Mouse (Mus musculus): ENCODE measurements around the gene Wipi1. TPM values are rescaled to one million over a fixed set of nuclear protein-coding genes. Genes with fewer than 3 reads are reported as not detected.
A peak's percentile ranks its signal among the peaks of the same experiment; 100 is the strongest.
"Not testable (repeated sequence)": the region's sequence is repeated elsewhere in the genome, so short reads cannot be mapped to it uniquely, and the experiment has no call there.

Gene Wipi1
- under 1 TPM; 0.16 to 0.34 (median 0.16) TPM for polyA plus RNA-seq (2017; shearing (Covaris generic))

DNA sequence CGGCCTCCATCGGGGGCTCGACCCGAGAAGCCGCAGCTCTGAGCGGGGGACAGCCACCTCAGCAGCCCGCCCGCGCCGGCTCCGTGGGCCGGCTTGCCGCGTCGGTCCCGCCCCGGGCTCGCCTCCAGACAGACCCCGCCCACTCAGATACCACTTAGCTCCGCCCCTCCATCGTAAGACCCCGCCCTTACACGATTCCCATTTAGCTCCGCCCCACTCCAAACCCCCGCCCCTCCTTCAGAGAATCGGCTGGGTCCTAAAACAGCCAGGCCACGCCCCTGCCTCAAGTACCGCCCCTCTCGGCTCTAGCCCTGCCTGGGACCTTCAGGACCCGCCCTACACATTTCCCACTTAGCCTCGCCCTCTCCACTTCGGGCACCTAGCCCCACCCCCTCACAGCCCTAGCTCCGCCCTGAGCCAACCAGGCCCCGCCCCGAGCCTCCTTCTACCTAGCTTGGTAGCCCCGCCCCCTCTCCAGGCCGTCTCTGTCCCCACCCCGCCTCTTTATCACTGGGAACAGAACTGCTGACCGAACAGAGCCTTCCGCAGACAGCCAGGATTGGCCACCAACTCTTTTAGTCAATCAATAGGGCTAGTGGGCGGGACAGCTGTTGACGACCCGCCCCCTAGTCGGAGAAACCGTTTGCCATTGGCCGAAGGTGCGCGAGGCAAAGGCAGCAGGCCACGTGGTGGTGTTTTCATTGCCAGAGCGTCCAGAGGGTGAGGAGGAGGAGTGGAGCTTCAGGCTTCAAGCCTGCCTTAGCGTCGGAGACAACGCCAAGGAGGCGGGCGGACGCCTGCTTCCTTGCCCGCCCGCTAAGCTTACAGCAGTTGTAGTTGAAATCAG lies at the start of gene Wipi1:
Gene Wipi1, minus strand, starts transcription at position 665 of the 847 bp plus-strand sequence.
- peak; percentile 87 for ATAC-seq

DNA sequence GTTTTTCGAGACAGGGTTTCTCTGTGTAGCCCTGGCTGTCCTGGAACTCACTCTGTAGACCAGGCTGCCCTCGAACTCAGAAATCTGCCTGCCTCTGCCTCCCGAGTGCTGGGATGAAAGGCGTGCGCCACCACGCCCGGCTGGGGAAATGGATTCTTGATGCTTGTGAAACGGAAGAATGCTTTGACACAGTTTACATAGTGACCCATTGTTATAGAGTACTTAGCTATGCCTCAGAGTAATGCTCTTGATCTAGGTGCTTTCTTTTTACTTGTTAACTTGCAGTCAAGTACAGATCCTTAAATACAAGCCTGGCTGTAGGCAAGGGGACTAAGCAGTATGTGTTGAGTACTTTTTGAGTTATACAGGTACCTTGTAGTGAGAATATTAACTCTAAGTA lies 48.8 kb upstream of the Wipi1 start:
- not testable (repeated sequence) for ATAC-seq

DNA sequence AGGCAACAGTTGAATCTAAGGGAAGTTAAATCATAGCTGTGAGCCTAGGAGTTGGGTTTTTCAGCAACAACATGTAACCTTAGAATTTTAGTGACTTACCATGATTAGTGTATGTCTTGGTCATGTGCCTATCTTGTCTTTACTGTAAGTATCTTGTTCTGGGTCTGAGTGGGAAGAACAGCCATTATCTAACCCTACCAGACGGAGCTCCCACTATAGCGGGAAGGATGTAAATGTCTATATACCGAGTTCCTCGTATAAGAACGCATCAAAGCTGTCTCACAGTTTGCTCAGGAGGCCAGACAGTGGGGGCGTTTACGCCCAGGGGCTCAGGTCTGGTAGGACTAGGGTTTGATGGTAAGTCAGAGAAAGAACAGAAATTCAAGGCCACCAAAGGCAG lies 44.5 kb upstream of the Wipi1 start:
- ATAC-seq: no peak

DNA sequence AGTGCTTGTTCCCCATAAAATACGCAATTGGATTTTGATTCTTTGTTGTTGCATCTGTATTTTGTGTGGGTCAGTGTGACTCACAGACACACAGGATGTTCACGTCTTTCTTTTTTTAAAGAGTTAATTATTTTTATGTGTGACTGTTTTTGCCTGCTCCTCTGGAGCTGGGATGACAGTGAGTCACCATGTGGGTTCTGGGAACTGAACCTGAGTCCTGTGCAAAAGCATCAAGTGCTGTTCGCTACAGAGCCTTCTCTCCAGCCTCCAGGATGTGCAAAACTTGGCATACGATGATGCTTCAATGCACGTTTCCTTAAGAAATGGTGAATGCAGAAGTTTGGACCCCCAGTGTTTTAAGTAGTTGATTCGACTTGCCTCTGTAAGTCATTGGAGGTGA lies 42.8 kb upstream of the Wipi1 start:
- ATAC-seq: no peak

DNA sequence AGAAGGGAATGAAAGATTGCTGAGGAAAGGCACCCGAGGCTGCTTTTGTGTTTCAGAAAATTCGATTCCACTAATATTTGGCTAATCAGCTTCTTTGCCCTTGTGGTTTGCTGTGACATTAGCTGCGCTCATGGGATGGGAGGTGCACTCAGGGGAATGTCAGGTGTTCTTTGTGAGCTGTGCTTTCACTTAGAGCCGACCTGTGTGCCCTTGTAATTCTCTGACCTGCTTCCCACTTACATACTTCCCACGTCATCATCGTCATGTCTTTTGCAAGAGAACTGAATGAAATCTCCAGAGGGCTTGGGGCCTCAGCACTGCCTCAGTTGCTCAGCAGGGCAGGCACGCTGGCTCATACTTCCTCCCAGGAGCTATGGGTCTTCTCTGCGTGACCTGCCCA lies 41.4 kb upstream of the Wipi1 start:
- ATAC-seq: no peak

DNA sequence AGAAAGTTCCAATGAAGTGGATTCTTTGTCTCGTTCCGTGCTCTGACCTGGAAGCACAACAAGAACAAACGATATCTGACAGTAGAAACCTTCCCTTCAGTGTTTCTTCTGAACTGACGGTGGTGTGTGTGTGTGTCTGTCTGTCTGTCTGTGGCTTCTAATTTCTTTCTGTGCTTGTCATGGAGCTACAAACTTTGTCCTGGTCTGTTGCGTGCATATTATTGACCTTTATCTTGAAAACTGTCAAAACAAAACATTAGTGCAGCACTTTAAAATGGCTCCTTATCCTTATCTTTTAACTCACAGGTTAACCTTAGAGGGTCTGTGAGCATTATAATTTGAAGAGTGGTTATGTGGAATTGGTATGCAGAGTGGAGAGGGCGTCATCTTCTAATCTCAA lies 40.7 kb upstream of the Wipi1 start:
- ATAC-seq: no peak

DNA sequence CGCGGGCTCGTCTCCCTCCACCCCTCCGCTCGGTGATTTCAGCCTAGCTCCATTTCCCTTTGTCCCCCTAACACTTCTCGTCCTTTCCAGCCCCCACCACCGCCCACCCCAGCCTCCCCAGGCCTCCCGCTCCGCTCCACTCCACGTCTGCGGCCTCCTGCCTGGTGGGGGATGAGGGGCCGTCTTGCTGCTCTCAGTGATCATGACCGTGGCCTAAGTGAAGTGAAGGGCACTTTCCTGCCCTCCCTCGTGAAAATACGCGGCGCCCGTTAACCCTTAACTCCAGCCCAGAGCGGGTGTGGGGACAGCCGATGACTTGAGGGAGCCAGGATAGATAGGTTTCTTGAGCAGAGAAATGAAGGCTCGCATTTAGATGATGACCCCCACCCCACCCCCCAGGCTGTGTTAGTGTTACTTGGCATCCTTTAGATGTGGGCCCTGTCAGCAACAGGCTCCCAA lies 39.8 kb upstream of the Wipi1 start:
- no peak for ATAC-seq

DNA sequence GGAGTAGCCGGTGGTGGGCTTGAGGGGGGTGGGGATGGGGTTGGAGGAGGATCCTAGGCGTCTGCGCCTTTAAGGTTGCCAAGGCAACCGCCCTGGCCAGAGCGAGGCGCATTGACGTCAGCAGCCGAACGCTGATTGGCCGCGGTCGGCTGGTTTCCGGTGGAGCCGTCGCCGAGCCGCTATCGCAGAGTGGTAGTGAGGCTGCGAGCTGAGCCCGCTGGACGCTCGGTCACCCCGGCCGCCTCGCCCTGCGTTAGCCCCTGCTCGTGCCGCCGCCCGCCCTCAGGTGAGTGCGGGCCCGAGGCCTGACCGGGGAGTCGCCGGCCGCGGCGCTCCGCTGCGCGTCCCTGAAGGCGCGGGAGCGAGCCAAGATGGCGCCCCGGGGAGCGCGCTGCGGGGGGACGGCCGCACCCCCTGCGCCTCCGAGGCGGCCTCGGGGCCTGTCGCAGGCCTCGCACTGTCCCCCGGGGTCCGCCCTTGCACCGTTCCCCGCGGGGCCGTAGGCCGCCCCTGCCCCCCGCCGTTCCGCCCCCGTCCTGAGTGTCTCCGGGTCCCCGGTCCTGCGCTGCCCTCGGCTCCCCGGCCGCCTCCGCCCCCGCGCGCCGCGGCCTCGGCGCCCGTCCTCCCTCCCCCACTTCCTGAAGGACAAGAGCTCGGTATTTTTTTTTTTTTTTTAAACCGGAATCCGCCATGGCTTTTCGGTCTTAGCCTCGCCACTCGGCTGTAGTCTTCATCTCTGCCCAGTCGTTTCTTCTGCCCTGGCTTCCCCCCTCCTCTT lies 39.2 kb upstream of the Wipi1 start:
- peak; percentile 85 for ATAC-seq

DNA sequence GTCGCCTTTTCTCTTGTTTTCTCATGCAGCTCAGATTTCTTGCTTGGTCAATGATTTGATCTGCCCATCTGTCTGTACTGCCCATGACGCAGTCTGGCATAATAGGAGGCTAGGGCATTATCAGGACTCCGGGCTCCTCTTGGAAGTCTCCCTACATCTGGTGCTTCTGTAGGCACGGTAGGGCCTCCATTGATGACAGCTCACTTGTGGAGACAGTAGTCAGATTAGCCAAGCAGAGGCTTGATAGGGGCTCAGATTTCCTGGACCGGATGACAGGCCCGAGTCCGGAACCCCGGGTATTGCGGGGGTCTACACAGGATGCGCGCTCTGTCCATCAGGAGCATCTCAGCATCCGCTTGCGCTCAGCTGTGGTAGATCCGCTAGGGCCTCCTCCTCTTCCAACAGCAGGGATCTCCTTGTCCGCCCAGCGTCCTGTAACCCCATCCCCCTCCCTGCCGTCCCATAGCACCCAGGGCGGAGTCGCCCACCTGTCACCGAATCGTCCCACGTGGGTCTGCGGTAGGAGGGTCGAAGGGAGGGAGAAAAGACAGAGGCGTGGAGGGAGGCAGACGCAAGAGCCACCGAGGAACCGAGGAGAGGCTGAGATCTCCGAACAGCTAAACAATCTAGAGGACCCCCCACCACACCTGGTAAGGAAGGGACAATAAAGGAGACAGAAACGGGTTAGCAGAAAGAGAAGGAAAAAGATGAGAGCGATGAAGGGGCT lies 38.4 kb upstream of the Wipi1 start:
- ATAC-seq: peak; percentile 53

DNA sequence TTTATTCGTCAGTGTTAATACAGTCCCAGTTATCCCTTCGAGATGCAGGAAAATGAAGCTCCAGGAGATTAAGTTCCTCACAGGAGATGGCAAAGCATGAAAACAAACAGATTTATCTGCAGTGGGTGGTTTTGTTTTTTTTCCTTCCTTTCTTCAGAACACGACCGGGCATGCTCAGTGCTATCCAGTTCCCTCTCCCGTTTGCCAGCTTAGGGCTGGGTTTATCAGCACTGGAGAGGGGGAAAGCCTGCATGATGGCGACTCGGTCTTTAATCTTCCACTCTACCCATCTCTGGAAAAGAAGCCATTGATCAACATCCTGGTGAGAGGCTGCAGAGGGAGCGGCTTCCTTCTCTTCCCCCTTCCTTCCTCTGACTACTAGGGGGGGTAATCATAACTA lies 37.4 kb upstream of the Wipi1 start, which contains the start of gene Prkar1a:
Gene Prkar1a, plus strand, starts transcription at position 200 of the 400 bp plus-strand sequence.
- ATAC-seq: no peak

DNA sequence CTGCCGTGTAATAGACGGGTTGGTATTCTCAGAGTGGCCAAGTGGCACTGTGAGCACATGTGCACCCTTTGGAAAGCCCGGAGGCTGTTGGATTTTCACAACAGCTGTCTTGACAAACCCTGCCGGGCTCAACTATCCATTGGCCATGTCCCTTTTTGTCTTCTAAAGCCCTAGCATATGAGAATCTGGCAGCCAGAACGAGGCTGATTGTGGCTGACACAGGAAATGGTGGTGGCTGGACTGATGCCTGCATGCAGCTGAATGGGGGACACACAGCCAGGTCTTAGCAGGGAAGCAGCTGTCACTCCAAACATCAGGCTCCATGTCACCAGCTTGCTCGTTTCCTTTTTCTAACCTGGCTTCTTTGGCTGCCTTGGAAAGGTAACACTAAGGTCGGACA lies 36.7 kb upstream of the Wipi1 start:
- ATAC-seq: no peak

DNA sequence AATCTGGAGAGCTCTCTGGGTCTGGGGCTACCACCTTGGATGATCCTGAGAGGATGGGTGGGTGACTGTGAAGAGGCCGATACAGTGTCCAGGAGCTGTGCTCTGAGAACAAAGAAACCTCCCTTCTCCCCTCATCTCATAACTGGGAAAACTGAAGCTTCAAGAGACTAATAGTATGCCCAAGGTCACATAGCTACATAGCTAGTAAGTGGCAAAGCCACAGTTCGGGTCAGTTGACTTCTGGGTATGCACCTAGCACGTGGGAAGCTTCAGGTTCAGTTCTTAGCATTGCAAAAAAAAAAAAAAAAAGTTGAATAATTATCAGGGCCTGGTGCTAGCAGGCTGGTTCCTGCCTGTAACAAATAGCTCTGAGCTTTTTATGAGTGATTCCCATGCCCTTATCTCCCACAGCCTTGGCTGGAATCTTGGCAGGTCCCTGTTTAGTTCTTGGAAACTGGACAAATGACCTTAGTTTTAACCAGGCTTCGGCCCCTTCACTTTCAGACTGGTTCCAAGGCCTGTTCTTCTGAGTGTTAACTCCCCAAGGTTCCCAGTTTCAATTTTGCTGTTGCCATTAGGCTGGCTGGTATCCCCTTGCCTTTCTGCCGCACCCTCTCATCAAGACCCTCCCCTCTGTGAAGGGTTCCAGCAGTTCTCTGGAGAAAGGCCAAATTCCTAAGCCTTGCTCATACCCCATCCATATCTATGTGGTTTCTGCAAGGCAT lies 29.9 kb upstream of the Wipi1 start:
- ATAC-seq: no peak

DNA sequence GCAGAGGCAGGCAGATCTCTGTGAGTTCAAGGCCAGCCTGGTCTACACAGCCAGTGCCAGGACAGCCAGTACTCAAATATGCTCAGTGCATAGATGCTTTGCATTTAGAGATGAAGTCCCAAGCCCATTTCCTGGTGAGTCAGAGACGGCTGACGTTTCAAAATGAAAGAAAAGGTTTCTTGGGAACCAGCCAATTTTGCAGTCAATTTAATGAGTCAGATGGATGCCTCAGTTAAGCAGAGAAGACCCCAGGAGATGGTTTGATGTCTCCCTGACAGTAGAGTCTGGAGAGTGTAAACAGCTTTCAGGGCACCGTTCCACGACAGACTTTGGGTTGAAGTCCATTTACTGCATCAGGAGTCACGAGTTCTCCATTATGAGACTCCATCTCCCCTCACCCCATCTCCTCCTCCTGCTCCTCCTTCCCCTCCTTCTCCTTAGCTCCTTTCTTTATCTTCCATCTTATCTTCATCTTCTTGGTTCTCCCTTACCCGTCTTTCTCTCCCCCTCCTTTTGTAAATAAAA lies 24.2 kb upstream of the Wipi1 start:
- no peak for ATAC-seq

DNA sequence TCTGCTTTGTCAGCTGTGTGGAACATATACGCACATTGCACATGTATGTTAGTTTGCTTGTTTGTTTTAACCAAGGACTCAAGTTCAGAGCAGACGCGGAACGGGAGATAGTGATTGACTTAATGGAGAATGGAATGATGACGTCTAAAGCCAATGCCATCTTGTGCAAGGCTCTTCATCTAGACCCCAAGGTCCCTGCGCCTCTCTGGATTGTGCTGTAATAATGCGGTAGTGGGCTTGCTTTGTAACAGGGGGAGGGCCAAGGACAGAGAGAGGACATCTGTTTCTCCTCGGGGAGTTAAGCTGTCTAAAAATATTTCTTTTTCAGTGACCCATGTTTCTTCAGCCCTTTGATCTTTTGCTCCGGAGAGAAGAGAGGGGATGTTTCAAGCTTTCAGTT lies 23.2 kb upstream of the Wipi1 start:
- ATAC-seq: no peak

DNA sequence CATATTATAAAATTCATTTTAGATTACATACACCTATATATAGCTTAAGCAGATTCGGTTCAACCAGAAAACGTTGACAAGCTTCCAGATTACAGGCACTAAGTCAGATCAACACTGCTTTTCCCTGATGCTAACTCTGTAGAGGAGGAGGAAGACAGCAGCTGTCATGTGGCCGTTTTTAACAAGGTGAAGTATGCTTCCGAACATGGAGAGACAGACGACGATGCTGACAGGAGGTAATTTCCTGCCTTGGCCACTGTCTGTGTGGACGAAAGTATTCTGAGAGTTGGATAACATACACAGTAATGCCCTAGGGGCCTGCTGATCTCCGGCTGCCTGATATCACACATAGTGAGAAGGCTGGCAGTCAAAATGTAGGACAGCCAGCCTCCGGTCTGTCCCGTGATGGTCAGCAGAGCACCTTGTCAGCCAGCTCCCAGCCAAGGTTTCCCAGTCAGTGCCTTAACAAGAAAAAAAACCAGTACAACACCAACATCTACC lies 17.3 kb upstream of the Wipi1 start:
- ATAC-seq: no peak

DNA sequence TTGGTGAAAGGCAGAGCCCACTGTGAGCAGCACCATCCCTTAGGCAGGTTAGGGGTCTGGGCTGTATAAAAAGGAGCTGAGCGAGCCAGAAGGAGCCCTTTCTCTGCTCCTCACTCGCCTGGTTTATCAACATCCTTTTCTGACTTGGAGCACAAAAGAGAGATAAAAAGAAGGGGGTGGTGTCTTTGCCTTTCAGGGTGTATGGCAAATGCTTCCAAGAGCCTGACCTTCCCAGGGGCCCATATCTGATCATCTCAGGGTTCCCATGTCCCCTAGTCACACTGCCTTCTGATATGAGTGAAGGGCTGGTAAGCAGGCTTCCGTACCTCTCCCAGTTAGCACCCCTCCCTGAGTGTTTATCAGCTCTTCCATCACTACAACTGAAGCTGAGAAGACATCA lies 16.3 kb upstream of the Wipi1 start:
- ATAC-seq: no peak

DNA sequence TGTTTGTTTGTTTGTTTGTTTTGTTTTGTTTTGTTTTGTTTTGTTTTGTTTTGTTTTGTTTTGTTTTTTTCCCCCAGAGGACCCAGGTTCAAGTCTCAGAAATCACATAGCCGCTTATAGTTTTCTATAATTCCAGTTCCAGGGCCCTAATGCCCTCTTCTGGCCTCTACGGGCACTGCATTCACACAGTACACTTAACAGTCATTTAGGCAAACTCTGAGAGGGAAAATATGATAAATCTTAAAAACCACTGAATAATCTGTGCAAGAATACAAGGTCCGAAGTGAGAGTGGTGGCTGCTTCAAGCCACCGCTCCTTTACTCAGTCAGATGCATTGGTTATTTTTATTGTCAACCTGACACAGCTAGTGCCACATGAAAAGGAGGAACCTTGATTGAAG lies 15.9 kb upstream of the Wipi1 start:
- ATAC-seq: no peak

DNA sequence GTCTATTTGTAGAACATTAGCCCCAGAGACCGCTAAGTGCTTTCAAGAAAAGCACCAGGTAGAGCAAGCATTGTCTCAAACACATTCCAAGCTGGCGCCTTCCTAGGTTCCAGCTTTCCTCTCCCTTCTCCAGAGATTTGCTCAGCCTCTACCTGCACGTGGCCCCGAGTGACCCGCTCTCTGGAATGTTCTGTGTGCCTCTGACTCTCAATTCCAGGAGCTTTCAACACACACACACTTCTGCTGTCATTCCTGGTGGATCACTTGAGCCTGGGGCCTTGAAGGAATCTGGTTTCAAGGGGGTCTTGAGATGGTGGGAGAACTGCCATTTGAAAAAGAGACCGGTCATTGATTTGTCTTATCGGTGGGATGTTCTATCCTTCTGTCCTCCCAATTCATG lies 11.5 kb upstream of the Wipi1 start:
- no peak for ATAC-seq

DNA sequence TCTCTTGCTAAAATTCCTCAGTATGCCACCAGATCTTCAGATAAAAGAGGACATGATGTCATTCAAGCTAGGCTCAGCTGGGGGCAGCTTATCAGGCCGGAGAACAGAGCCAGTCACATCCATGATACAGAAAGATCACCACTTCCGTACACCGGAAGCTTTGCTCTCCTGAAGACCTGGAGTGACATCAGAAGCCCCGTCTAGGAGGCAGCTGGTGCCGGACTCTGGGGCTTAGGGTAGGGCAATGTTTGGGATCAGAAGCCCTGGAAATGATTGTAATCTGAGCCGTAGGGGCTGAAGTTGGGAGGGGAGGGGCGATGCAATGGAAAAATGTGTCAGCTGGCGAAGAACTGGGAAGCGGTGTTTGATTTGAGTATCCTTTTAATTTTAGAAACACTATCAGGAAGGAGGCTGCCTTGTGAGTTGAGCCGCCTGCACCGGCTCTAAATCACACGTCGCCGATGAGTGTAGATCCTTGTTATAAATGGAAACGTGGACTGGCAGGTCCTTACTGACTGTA lies 10.8 kb upstream of the Wipi1 start:
- ATAC-seq: no peak

DNA sequence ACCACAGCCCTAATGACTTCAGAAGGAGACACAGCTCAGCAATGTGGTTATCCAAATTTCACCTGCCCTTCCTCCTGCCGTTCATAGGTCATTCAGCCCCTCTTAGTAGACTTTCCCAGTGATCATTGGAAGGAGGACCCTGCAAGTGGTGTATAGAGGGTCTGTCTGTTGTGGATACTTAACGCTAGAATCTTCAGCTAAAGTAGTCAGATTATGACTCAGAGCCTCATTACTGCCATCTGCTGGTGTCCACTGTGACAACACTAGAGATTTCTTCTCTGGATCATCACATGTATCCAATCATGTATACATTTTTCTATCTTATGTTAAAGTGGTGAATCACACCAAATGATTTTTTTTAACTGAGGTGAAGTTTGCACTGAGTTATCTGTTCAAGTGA lies 9.4 kb upstream of the Wipi1 start:
- peak; percentile 61 for ATAC-seq

DNA sequence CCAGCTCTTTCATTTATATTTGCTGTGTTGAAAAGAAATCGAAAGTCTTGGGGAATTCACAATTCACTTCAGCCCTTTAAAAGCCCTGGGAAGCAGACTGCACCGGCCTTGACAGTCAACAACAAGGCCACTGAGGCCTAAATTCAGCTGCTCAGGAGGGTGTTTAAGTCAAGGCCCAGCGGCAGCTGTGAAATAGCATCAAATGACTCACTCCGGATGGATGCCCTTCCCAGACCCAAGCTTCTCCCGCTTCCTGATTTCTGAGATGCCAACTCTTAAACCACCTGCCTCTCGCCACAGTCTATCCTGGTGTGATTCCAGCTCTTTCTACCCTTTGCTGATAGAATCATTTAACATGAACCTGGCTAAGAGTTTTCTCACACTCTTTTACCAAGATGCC lies 8.6 kb upstream of the Wipi1 start:
- ATAC-seq: no peak

DNA sequence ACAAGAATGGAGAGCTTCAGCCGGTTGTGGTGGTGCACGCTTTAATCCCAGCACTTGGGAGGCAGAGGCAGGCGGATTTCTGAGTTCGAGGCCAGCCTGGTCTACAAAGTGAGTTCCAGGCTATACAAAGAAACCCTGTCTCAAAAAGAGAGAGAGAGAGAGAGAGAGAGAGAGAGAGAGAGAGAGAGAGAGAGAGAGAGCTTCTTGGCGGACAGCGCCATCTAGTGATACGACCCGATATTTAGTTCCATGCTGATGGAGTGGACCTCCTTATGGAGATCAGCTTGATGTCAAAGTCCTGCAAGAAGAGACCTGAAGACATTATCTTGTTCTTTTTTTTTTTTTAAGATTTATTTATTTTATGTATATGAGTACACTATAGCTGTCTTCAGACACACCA lies 7.3 kb upstream of the Wipi1 start:
- ATAC-seq: not testable (repeated sequence)
